Comparison of ENCODE assay signal across 8 mouse cellular contexts in the genomic region with DNA sequence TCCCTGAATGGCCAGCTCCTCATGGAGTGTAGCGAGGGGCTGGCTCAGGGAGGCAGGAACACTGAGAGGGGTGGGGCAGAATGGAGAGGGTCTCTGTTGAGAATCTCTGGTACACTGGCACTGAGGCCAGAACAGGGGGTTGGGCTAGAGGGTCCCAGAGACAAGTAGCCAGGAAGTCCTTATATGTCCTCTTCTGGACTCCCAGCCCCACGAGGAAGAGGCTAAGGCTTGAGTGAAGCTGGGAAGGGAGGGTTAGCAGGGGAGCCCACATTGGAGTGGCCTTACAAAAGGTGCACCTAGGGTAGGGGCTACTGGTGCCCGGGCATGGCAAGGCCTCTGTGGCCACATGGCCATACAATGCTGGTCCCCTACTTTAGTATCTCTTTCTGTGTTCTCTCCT. TPM values are rescaled to one million over a fixed set of nuclear protein-coding genes. Genes with fewer than 3 reads are reported as not detected.
DNase-seq lines count a peak whose midpoint lies in the region; ATAC-seq lines count a peak whose summit lies in the region.

No protein-coding gene starts in this region.

- H3K4me2 ChIP-seq in lung, embryonic 15.5 days: peak overlapping the region; percentile 68
- peak overlapping the region; percentile 75 for H3K4me2 ChIP-seq in limb, embryonic 11.5 days (ENCODE audit: low read depth, severe bottlenecking)
- H3K4me2 ChIP-seq in stomach, embryonic 15.5 days: peak overlapping the region; percentile 83

- peak; percentile 64 for DNase-seq in cerebellum, adult 9-11 months
- DNase-seq in cerebellum, postnatal 4 days (ENCODE audit: low spot score in 2 of 2): no peak
- DNase-seq in lung, postnatal 10 days: no peak
- DNase-seq in limb, embryonic 11.5 days (ENCODE audit: low spot score): no peak
- no peak for DNase-seq in ovary, postnatal 36 days (ENCODE audit: low spot score)
- no peak for DNase-seq in frontal cortex, postnatal 25 days (ENCODE audit: low spot score in 2 of 2)

- peaks cover 54% of the 10 kb centered on the region for H3K4me1 ChIP-seq in lung, embryonic 15.5 days
- peaks cover 28% of the 10 kb centered on the region for H3K4me1 ChIP-seq in limb, embryonic 11.5 days (ENCODE audit: control insufficient read depth, insufficient read depth, low read length)
- H3K4me1 ChIP-seq in stomach, embryonic 15.5 days: peaks cover 32% of the 10 kb centered on the region

- WGBS in lung, embryonic 15.5 days: 38% methylated on average over 3 of the region's 3 CpGs
- 83% methylated on average over 3 of the region's 3 CpGs for WGBS in limb, embryonic 11.5 days
- WGBS in stomach, embryonic 15.5 days: 55% methylated on average over 3 of the region's 3 CpGs

- no peaks in the 10 kb centered on the region for H3K27me3 ChIP-seq in lung, embryonic 15.5 days
- no peaks in the 10 kb centered on the region for H3K27me3 ChIP-seq in limb, embryonic 11.5 days (ENCODE audit: control insufficient read depth, insufficient read depth, low read length)
- no peaks in the 10 kb centered on the region for H3K27me3 ChIP-seq in stomach, embryonic 15.5 days (replicated peaks)

- ATAC-seq in lung, embryonic 15.5 days (ENCODE audit: borderline replicate concordance, extremely low read depth, low FRiP score, low TSS enrichment): no peak
- no peak for ATAC-seq in limb, embryonic 11.5 days (ENCODE audit: insufficient number of reproducible peaks, low FRiP score, low TSS enrichment, low read depth)
- ATAC-seq in stomach, embryonic 15.5 days (ENCODE audit: insufficient read depth, low FRiP score, low read depth): no peak

- peak overlapping the region; percentile 84 for H3K9ac ChIP-seq in lung, embryonic 15.5 days
- H3K9ac ChIP-seq in limb, embryonic 11.5 days (ENCODE audit: low read length): peak overlapping the region; percentile 93; the same call in 1 of the 2 replicates
- 0 out of 2 replicates have a peak overlapping the region, but pooled peaks have one; percentile 84 for H3K9ac ChIP-seq in stomach, embryonic 15.5 days

- H3K9me3 ChIP-seq in lung, embryonic 15.5 days: no peaks in the 10 kb centered on the region
- no peaks in the 10 kb centered on the region for H3K9me3 ChIP-seq in limb, embryonic 11.5 days (ENCODE audit: control insufficient read depth, low read length)
- no peaks in the 10 kb centered on the region for H3K9me3 ChIP-seq in stomach, embryonic 15.5 days

- peak overlapping the region; percentile 68 for H3K4me3 ChIP-seq in lung, embryonic 15.5 days
- H3K4me3 ChIP-seq in limb, embryonic 11.5 days (ENCODE audit: low read depth, low read length): no peak overlapping the region
- H3K4me3 ChIP-seq in stomach, embryonic 15.5 days (replicated peaks): peak overlapping the region; percentile 88; the same call in 1 of the 2 replicates

- 0 out of 2 replicates have a peak, but pooled peaks cover 5% of the 10 kb centered on the region for H3K36me3 ChIP-seq in lung, embryonic 15.5 days
- H3K36me3 ChIP-seq in limb, embryonic 11.5 days (ENCODE audit: control insufficient read depth, insufficient read depth, low read length): no peaks in the 10 kb centered on the region; the same call in 1 of the 2 replicates
- H3K36me3 ChIP-seq in stomach, embryonic 15.5 days: no peaks in the 10 kb centered on the region

- H3K27ac ChIP-seq in lung, embryonic 15.5 days: peak overlapping the region; percentile 97
- H3K27ac ChIP-seq in limb, embryonic 11.5 days (replicated peaks; ENCODE audit: low read depth, low read length): no peak overlapping the region
- H3K27ac ChIP-seq in stomach, embryonic 15.5 days: peak overlapping the region; percentile 96; the same call in 1 of the 2 replicates

RNA-seq across cellular contexts. Expression of gene Gpsm1, which starts 2.1 kb away (rescaled TPM):
- 54.6 and 55.3 TPM in 2 replicates for polyA plus RNA-seq in lung, embryonic 15.5 days (2015; fragmentation: Nextera tagmentation; extraction: Ambion mirVana)
- 37.4 and 47.1 TPM in 2 replicates for polyA plus RNA-seq in limb, embryonic 11.5 days (2014; fragmentation: Nextera tagmentation; extraction: Ambion mirVana)
- polyA plus RNA-seq in stomach, embryonic 15.5 days (2015; fragmentation: Nextera tagmentation; extraction: Ambion mirVana): 34.6 and 35.8 TPM in 2 replicates

RNA-seq across cellular contexts. Expression of gene Ccdc187, which starts 23.0 kb away (rescaled TPM):
- polyA plus RNA-seq in lung, embryonic 15.5 days (2015; fragmentation: Nextera tagmentation; extraction: Ambion mirVana): 0.31 and 0.34 TPM in 2 replicates
- polyA plus RNA-seq in limb, embryonic 11.5 days (2014; fragmentation: Nextera tagmentation; extraction: Ambion mirVana): not detected in 2 replicates
- polyA plus RNA-seq in stomach, embryonic 15.5 days (2015; fragmentation: Nextera tagmentation; extraction: Ambion mirVana): 0.57 and 0.61 TPM in 2 replicates

RNA-seq across cellular contexts. Expression of gene Dnlz, which starts 34.5 kb away (rescaled TPM):
- polyA plus RNA-seq in lung, embryonic 15.5 days (2015; fragmentation: Nextera tagmentation; extraction: Ambion mirVana): 25.5 and 27.3 TPM in 2 replicates
- polyA plus RNA-seq in limb, embryonic 11.5 days (2014; fragmentation: Nextera tagmentation; extraction: Ambion mirVana): 31.0 and 31.6 TPM in 2 replicates
- 22.2 and 25.1 TPM in 2 replicates for polyA plus RNA-seq in stomach, embryonic 15.5 days (2015; fragmentation: Nextera tagmentation; extraction: Ambion mirVana)

RNA-seq across cellular contexts. Expression of gene Card9, which starts 43.3 kb away (rescaled TPM):
- polyA plus RNA-seq in lung, embryonic 15.5 days (2015; fragmentation: Nextera tagmentation; extraction: Ambion mirVana): 1.7 and 3.0 TPM in 2 replicates
- polyA plus RNA-seq in limb, embryonic 11.5 days (2014; fragmentation: Nextera tagmentation; extraction: Ambion mirVana): 1.0 and 1.1 TPM in 2 replicates
- 1.6 and 1.8 TPM in 2 replicates for polyA plus RNA-seq in stomach, embryonic 15.5 days (2015; fragmentation: Nextera tagmentation; extraction: Ambion mirVana)
